Comparison of ENCODE assay signal across 8 mouse cellular contexts in genomic region chr5:116031190-116031577, GRCm38 (mm10). TPM values are rescaled to one million over a fixed set of nuclear protein-coding genes. Genes with fewer than 3 reads are reported as not detected.
A peak's percentile ranks its signal among the peaks of the same experiment; 100 is the strongest.
DNase-seq lines count a peak whose midpoint lies in the region; TF ChIP-seq lines count a peak whose summit lies in the region.

No protein-coding gene starts in this region.

- H3K4me1 ChIP-seq in E14TG2a.4 (replicated peaks; ENCODE audit: low read depth, low read length) = peaks cover 35% of the 10 kb centered on the region
- H3K4me1 ChIP-seq in embryonic fibroblast, embryonic 13.5 days (ENCODE audit: control insufficient read depth, insufficient read depth, low read length) = no peaks in the 10 kb centered on the region

- peak; percentile 90 for TF ChIP-seq CTCF in E14TG2a.4 (conservative IDR thresholded peaks at IDR 0.05; ENCODE audit: low read length)
- peak; percentile 66 for TF ChIP-seq CTCF in embryonic fibroblast, embryonic 13.5 days (IDR thresholded peaks at IDR 0.05; ENCODE audit: borderline replicate concordance, insufficient read depth, low read length)

- peaks cover 12% of the 10 kb centered on the region for H3K27me3 ChIP-seq in E14TG2a.4 (ENCODE audit: insufficient read depth, low read length)

- peak; percentile 36 for DNase-seq in adrenal gland, adult 8-10 months
- peak; percentile 71 to 80 for DNase-seq in heart, postnatal 10 days
- peak; percentile 38 to 56 for DNase-seq in layer of hippocampus, adult 8-10 months (ENCODE audit: low spot score in 2 of 2)
- DNase-seq in lung, postnatal 14 days = peak; percentile 80
- DNase-seq in retina, postnatal 1 day = peak; percentile 83
- peak; percentile 84 for DNase-seq in urinary bladder, postnatal 25 days (ENCODE audit: low spot score)

- no peak overlapping the region for H3K27ac ChIP-seq in embryonic fibroblast, embryonic 13.5 days (ENCODE audit: insufficient read depth, low read length)

- no peak for TF ChIP-seq POLR2A in embryonic fibroblast, embryonic 13.5 days (IDR thresholded peaks at IDR 0.05; ENCODE audit: low read depth, low read length)

- H3K9me3 ChIP-seq in E14TG2a.4 (ENCODE audit: low read length) = no peaks in the 10 kb centered on the region

- H3K36me3 ChIP-seq in E14TG2a.4 (ENCODE audit: insufficient read depth, low read length) = no peaks in the 10 kb centered on the region

- peak overlapping the region; percentile 35; the same call in 1 of the 2 replicates for H3K4me3 ChIP-seq in E14TG2a.4 (replicated peaks; ENCODE audit: low read length)
- no peak overlapping the region for H3K4me3 ChIP-seq in embryonic fibroblast, embryonic 13.5 days (ENCODE audit: insufficient read depth, low read length)

- intact Hi-C loops in heart, postnatal 10 days (cut with DNase I) = loop anchor here (2.0 to 10.0 kb wide), 3 partner anchors 92 to 444 kb away; no protein-coding TSS in a partner anchor

RNA-seq across cellular contexts. Expression of gene Prkab1, which starts 6.9 kb away (rescaled TPM):
- total RNA-seq in adrenal gland, adult 8-10 months (2022) = 100 to 1,000 TPM in 1 of 4 experiments, 10 to 100 TPM in 3; 56.6 to 107 (median 62.1) TPM
- polyA plus RNA-seq in embryonic fibroblast, embryonic 13.5 days (2011; ENCODE audit: insufficient read length, low read depth, missing spikeins) = 27.4 and 36.1 TPM in 2 replicates
- total RNA-seq in heart, postnatal 10 days (2021) = 10 to 100 TPM; 61.9 to 71.1 TPM
- total RNA-seq in layer of hippocampus, adult 8-10 months (2022) = 10 to 100 TPM; 20.9 to 27.1 (median 22.6) TPM

RNA-seq across cellular contexts. Expression of gene Tmem233, which starts 51.9 kb away (rescaled TPM):
- not detected for total RNA-seq in adrenal gland, adult 8-10 months (2022)
- polyA plus RNA-seq in embryonic fibroblast, embryonic 13.5 days (2011; ENCODE audit: insufficient read length, low read depth, missing spikeins) = not detected in 2 replicates
- not detected for total RNA-seq in heart, postnatal 10 days (2021)
- total RNA-seq in layer of hippocampus, adult 8-10 months (2022) = not detected
